11 mouse cellular contexts compared by ENCODE assay signal in the genomic region with DNA sequence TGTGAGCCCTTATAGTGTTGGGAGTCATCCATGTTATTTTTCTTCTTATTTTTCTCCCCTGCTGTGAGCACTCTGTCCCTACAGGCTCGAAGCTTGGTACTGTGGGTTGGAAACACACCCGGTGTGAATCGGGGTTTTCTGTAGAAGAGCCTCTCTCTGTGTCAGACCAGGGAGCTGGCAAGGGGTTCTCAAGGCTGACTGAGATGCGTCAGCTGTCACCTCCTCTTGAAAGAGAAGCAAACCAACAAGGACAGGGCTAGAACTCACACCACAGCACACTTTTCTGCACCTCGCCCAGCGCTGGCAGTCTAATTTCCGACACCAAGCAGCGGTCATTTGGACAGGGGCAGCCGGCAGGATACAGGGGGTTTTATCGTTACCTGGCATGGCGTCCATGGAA. TPM values are rescaled to one million over a fixed set of nuclear protein-coding genes. Genes with fewer than 3 reads are reported as not detected.
"Had no signal": no experiment of that assay in that cellular context is flagged by ENCODE, and none has a peak within 500 bp of the region (broad histone marks: within the 10 kb centered on the region; RNA-seq: fewer than 3 reads in every experiment).

No protein-coding gene starts in this region.

- DNase-seq: lung, adult 18-20 months; lung, embryonic 14.5 days; lung, postnatal 10 days; lung, postnatal 36 days; right cerebral cortex, postnatal 14 days; thymus, adult 2 months; thymus, postnatal 25 days; thymus, postnatal 4 days had no signal

- ATAC-seq: midbrain, embryonic 13.5 days; midbrain, embryonic 15.5 days had no signal

RNA-seq across cellular contexts. Expression of gene Stpg1, which starts 31.2 kb away (rescaled TPM):
- total RNA-seq: monocyte, adult 5-6 weeks had no signal
